Mouse (Mus musculus): Measurements from ENCODE around the gene Cacnb4.

DNA sequence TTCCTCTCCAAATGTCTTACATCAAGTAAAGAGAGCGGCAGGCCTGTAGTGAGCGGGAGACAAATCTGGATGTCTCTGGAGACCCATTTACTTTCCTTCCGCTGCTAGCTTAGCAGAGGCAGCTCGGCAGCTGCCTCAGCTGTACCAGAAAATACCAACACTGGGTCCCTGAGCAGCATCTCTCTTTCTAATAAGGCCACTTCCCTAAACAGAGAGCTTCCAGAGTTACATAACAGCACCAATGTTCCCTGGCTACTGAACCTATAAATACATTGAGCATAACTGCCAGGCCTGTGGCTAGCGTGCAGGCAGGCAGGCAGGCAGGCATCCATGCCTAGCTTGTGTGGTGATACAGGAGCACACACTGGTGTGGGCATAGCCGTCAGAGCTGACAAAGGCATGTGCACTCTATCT lies 176.8 kb downstream of the Cacnb4 start:
- no peak for TF ChIP-seq POLR2A (IDR thresholded peaks at IDR 0.05; ENCODE audit: borderline replicate concordance, control insufficient read depth, low read depth, low read length)
- TF ChIP-seq CTCF (IDR thresholded peaks at IDR 0.05; ENCODE audit: control insufficient read depth, insufficient read depth, low read length), result no peak
